Mouse (Mus musculus) CH12.LX (cell line): ENCODE data around the gene Slc25a34. TPM values are rescaled to one million over a fixed set of nuclear protein-coding genes. Genes with fewer than 3 reads are reported as not detected.

Experiments
- DNase-seq: peaks from one replicate; pipeline ENCODE4 v3.0.0-alpha.2; 2013; ENCODE audit errors: extremely low read depth
- H3K27ac ChIP-seq: 2 replicates; pipeline ENCODE4 v1.5.1; 2012; ENCODE audit warnings: low read depth, mild to moderate bottlenecking, control low read depth, moderate library complexity; ENCODE audit not compliant: insufficient read depth
- H3K27me3 ChIP-seq: replicated peaks from 2 replicates; pipeline ENCODE3; 2012; ENCODE audit warnings: inconsistent platforms
- H3K36me3 ChIP-seq, 2 experiments: replicated peaks in 1 of 2; 2 replicates each; pipeline versions ENCODE3 to v1.6.1; 2012; ENCODE audit warnings: inconsistent platforms in 1 of 2, low read length in 1 of 2, mild to moderate bottlenecking in 1 of 2, mixed read lengths in 1 of 2, moderate library complexity in 1 of 2; ENCODE audit not compliant: control insufficient read depth in 1 of 2, insufficient read depth in 1 of 2
- H3K4me1 ChIP-seq, 2 experiments: 2 replicates each; pipeline ENCODE4 v1.6.1; 2012; ENCODE audit warnings: inconsistent platforms in 1 of 2, moderate library complexity in 1 of 2; ENCODE audit not compliant: insufficient read depth in 2 of 2, control insufficient read depth in 1 of 2
- H3K4me2 ChIP-seq: 2 replicates; pipeline ENCODE4 v1.6.1; 2012; ENCODE audit warnings: low read depth, mild to moderate bottlenecking, control low read depth; ENCODE audit not compliant: poor library complexity, insufficient read depth, severe bottlenecking
- H3K4me3 ChIP-seq, 3 experiments: fragments of 150-350 bp in 1 of 3; sonication (generic) in 1 of 3; replicated peaks in 1 of 3; 2 replicates each; pipeline versions ENCODE3 to v1.5.1; 2011 to 2012; ENCODE audit warnings: low read depth in 2 of 3, low read length in 2 of 3, mild to moderate bottlenecking in 2 of 3, moderate library complexity in 2 of 3, control low read depth in 1 of 3, improper control_type of control experiment in 1 of 3, inconsistent platforms in 1 of 3, mixed read lengths in 1 of 3; ENCODE audit not compliant: poor library complexity in 1 of 3
- H3K79me2 ChIP-seq: replicated peaks from 2 replicates; pipeline ENCODE4 v1.6.1; 2012; ENCODE audit warnings: mild to moderate bottlenecking, moderate library complexity; ENCODE audit not compliant: control insufficient read depth, poor library complexity, insufficient read depth, severe bottlenecking; ENCODE audit errors: extremely low read depth
- H3K9ac ChIP-seq: 2 replicates; pipeline ENCODE4 v1.6.1; 2012; ENCODE audit warnings: low read depth, mild to moderate bottlenecking, control low read depth, moderate library complexity; ENCODE audit not compliant: insufficient read depth
- H3K9me3 ChIP-seq: replicated peaks from 2 replicates; pipeline ENCODE3; 2012; ENCODE audit warnings: low read length, inconsistent platforms, mixed read lengths
- CHD1 ChIP-seq: IDR thresholded peaks from 2 replicates; pipeline ENCODE4 v1.6.1; 2012; ENCODE audit warnings: low read depth, low read length, improper control_type of control experiment, inconsistent platforms
- CHD2 ChIP-seq: IDR thresholded peaks from 2 replicates; pipeline ENCODE4 v1.6.1; 2011; ENCODE audit warnings: low read length, improper control_type of control experiment
- CTCF ChIP-seq, 2 experiments: IDR thresholded peaks in 1 of 2; conservative IDR thresholded peaks in 1 of 2; 2 replicates each; pipeline ENCODE4 v1.5.1; 2011 to 2012; ENCODE audit warnings: low read depth in 2 of 2, low read length in 2 of 2, improper control_type of control experiment in 1 of 2, inconsistent platforms in 1 of 2, mild to moderate bottlenecking in 1 of 2, moderate library complexity in 1 of 2
- ETS1 ChIP-seq: conservative IDR thresholded peaks from 2 replicates; pipeline ENCODE4 v1.6.1; 2012; ENCODE audit warnings: low read depth, mild to moderate bottlenecking, inconsistent platforms, low read length, improper control_type of control experiment, moderate library complexity
- GABPA ChIP-seq: IDR thresholded peaks from 2 replicates; pipeline ENCODE4 v1.6.1; 2012; ENCODE audit warnings: low read depth, low read length, improper control_type of control experiment, inconsistent platforms; ENCODE audit not compliant: insufficient replicate concordance
- HCFC1 ChIP-seq: IDR thresholded peaks from 2 replicates; pipeline ENCODE4 v1.6.1; 2012; ENCODE audit warnings: low read depth, mild to moderate bottlenecking, inconsistent platforms, low read length, improper control_type of control experiment
- IRF4 ChIP-seq: IDR thresholded peaks from 2 replicates; pipeline ENCODE4 v1.6.1; 2014; ENCODE audit warnings: low read depth, mild to moderate bottlenecking, inconsistent platforms, low read length, improper control_type of control experiment
- KAT2A ChIP-seq: IDR thresholded peaks from 2 replicates; pipeline ENCODE4 v1.6.1; 2012; ENCODE audit warnings: low read length, improper control_type of control experiment, inconsistent platforms; ENCODE audit not compliant: insufficient replicate concordance
- MAX ChIP-seq: IDR thresholded peaks from 2 replicates; pipeline ENCODE4 v1.6.1; 2011; ENCODE audit warnings: low read length, improper control_type of control experiment
- MAZ ChIP-seq: IDR thresholded peaks from 2 replicates; pipeline ENCODE4 v1.6.1; 2012; ENCODE audit warnings: low read depth, mild to moderate bottlenecking, inconsistent platforms, low read length, improper control_type of control experiment, moderate library complexity
- MXI1 ChIP-seq: IDR thresholded peaks from 2 replicates; pipeline ENCODE4 v1.6.1; 2011; ENCODE audit warnings: mild to moderate bottlenecking, low read depth, low read length, improper control_type of control experiment
- MYC ChIP-seq: IDR thresholded peaks from 2 replicates; pipeline ENCODE4 v1.6.1; 2011; ENCODE audit warnings: low read depth, mild to moderate bottlenecking, improper control_type of control experiment, low read length
- NRF1 ChIP-seq: IDR thresholded peaks from 2 replicates; pipeline ENCODE4 v1.6.1; 2014; ENCODE audit warnings: low read depth, mild to moderate bottlenecking, inconsistent platforms, low read length, improper control_type of control experiment, moderate library complexity
- PAX5 ChIP-seq: IDR thresholded peaks from 2 replicates; pipeline ENCODE4 v1.6.1; 2012; ENCODE audit warnings: low read length, inconsistent platforms, mixed read lengths
- POLR2A ChIP-seq: IDR thresholded peaks from 2 replicates; pipeline ENCODE4 v1.6.1; 2011; ENCODE audit warnings: low read depth, mild to moderate bottlenecking, improper control_type of control experiment, low read length
- POLR2AphosphoS2 ChIP-seq: IDR thresholded peaks from 2 replicates; pipeline ENCODE4 v1.6.1; 2011; ENCODE audit warnings: low read depth, low read length, improper control_type of control experiment
- RAD21 ChIP-seq: IDR thresholded peaks from 2 replicates; pipeline ENCODE4 v1.6.1; 2011; ENCODE audit warnings: low read depth, mild to moderate bottlenecking, low read length, improper control_type of control experiment, moderate library complexity
- SMC3 ChIP-seq: IDR thresholded peaks from 2 replicates; pipeline ENCODE4 v1.6.1; 2011; ENCODE audit warnings: low read depth, low read length, improper control_type of control experiment
- TBP ChIP-seq: conservative IDR thresholded peaks from 2 replicates; pipeline ENCODE4 v1.6.1; 2011; ENCODE audit warnings: low read depth, low read length, improper control_type of control experiment
- TCF12 ChIP-seq: IDR thresholded peaks from 2 replicates; pipeline ENCODE4 v1.6.1; 2014; ENCODE audit warnings: low read depth, mild to moderate bottlenecking, inconsistent platforms, low read length, improper control_type of control experiment
- ZKSCAN1 ChIP-seq: IDR thresholded peaks from 2 replicates; pipeline ENCODE4 v1.6.1; 2012; ENCODE audit warnings: low read depth, inconsistent platforms, low read length, improper control_type of control experiment, borderline replicate concordance
- ZNF384 ChIP-seq: IDR thresholded peaks from 2 replicates; pipeline ENCODE4 v1.6.1; 2012; ENCODE audit warnings: low read depth, low read length, improper control_type of control experiment, inconsistent platforms
- dilution Hi-C: fragments of 300-500 bp; cut with MboI; formaldehyde crosslinking; loops from 2 replicates; pipeline ENCODE4 v1.14.3; 2020; ENCODE audit warnings: low sequenced_read_pairs; ENCODE audit not compliant: extremely low pct_unique_long_range_greater_than_20kb, extremely low pct_ligation_motif_present
- in situ Hi-C: fragments of 300-500 bp; cut with MboI; formaldehyde crosslinking; loops from 3 replicates; pipeline ENCODE4 v1.14.3; 2019; ENCODE audit warnings: low sequenced_read_pairs, low pct_ligation_motif_present, low pct_unique_long_range_greater_than_20kb, mixed read lengths
- polyA plus RNA-seq: library from polyadenylated mRNA; unstranded; fragments of >175 nt; gene quantifications from 2 replicates; pipeline ENCODE4 v1.2.1, GENCODE M21; 2012; ENCODE audit warnings: low read depth; ENCODE audit not compliant: insufficient read length
- total RNA-seq, 2 experiments: library from RNA; depleted of rRNA; stranded (reverse); fragments of 300-350 nt in 1 of 2; fragments of >200 nt in 1 of 2; gene quantifications; 2 replicates each; pipeline ENCODE4 v1.2.3; 2012 to 2014

Slc25a34 gene
- total and polyA plus RNA-seq, 3 experiments = 0.23 to 1.7 (median 0.64) TPM

DNA sequence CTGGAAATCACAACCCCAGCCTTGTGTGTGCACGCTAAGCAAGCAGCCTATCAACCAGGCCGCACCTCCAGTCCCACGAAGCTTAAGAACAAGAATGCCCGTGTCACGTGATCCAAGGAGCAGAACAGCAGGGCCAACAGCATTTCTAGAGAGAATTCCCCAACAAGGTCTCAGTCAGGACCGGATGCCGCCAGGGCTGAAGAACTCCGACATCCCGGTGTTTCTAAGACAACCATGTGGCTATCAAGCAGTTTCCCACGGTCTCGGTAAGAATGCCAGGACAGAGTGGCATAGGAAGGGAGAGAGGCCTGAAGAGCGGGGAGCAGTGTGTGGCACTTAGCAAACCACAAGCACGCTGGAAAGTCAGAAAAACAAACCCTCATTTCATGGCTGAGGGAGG is 30.2 kb upstream of the Slc25a34 start:
- Histone ChIP-seq H3K79me2 (peaks cover 6% of the 10 kb centered on the region; the same call in 1 of the 2 replicates), H3K9ac (no peak overlapping the region), H3K4me3 (no peak overlapping the region), H3K27ac (no peak overlapping the region), H3K4me1 (peaks cover 10 to 63% of the 10 kb centered on the region in 2 experiments), H3K36me3 (peaks cover 22 to 65% of the 10 kb centered on the region in 2 experiments), H3K4me2 (no peak overlapping the region), H3K27me3 (no peaks in the 10 kb centered on the region), H3K9me3 (no peaks in the 10 kb centered on the region)
- TF ChIP-seq HCFC1 = no peak
- no peak for TF ChIP-seq POLR2A
- TF ChIP-seq TCF12 = no peak
- TF ChIP-seq IRF4 = no peak
- TF ChIP-seq GABPA = no peak
- no peak for TF ChIP-seq POLR2AphosphoS2
- TF ChIP-seq KAT2A = no peak
- TF ChIP-seq RAD21 = no peak
- TF ChIP-seq SMC3 = no peak
- no peak for TF ChIP-seq CTCF (conservative IDR thresholded peaks at IDR 0.05 in 1 of 2, IDR thresholded peaks at IDR 0.05 in 1 of 2; ENCODE audit: low read depth in 2 of 2, low read length in 2 of 2)
- TF ChIP-seq MYC = no peak
- TF ChIP-seq MAX = no peak
- no peak for TF ChIP-seq TBP
- no peak for TF ChIP-seq ZKSCAN1
- TF ChIP-seq ZNF384 = no peak
- no peak for TF ChIP-seq MXI1
- TF ChIP-seq CHD2 = no peak
- no peak for TF ChIP-seq ETS1
- TF ChIP-seq MAZ = no peak
- no peak for DNase-seq
- in situ Hi-C loops = no loop called here
- dilution Hi-C loops = no loop called here

DNA sequence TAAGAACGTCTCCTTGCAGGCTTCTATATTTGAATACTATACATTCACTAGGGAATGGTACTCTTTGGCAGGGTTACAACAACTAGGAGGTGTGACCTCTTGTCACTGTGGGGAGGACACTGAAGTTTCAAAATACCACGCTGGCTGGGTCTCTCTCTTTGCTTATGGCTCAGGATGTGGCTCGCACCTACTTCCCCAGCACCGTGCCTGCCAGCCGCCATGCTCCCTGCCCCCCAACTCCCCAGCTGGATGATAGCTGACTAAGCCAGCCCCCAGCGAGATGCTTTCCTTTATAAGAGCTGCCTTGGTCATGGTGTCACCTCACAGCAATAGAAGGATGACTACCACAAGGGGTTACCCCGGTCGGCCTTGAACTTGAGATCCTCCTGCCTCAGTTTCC is 29.4 kb upstream of the Slc25a34 start:
- Histone ChIP-seq H3K4me3 (no peak overlapping the region), H3K4me1 (peaks cover 4 to 57% of the 10 kb centered on the region in 2 experiments; a peak in 3 of 4 replicates), H3K36me3 (peaks cover 22 to 70% of the 10 kb centered on the region in 2 experiments), H3K4me2 (no peak overlapping the region), H3K27ac (no peak overlapping the region), H3K79me2 (peaks cover 6% of the 10 kb centered on the region; the same call in 1 of the 2 replicates), H3K9ac (no peak overlapping the region), H3K9me3 (no peaks in the 10 kb centered on the region), H3K27me3 (no peaks in the 10 kb centered on the region)
- TF ChIP-seq NRF1 (no peak), CTCF (conservative IDR thresholded peaks at IDR 0.05 in 1 of 2, IDR thresholded peaks at IDR 0.05 in 1 of 2; ENCODE audit: low read depth in 2 of 2, low read length in 2 of 2) (no peak), POLR2A (no peak), CHD1 (no peak), PAX5 (no peak)
- dilution Hi-C loops = no loop called here
- in situ Hi-C loops = no loop called here
- no peak for DNase-seq
